Mouse (Mus musculus) C2C12 (cell line): Measurements from ENCODE around the gene Ndufs1.

ENCODE experiments used
- CTCF ChIP-seq: IDR thresholded peaks from one replicate; pipeline ENCODE4 v1.5.1; 2011; ENCODE audit not compliant: control insufficient read depth, insufficient read depth, insufficient read length
- MAX ChIP-seq: IDR thresholded peaks from one replicate; pipeline ENCODE4 v1.6.1; 2011; ENCODE audit warnings: mild to moderate bottlenecking, control low read depth
- MYOG ChIP-seq: IDR thresholded peaks from one replicate; pipeline ENCODE4 v1.6.1; 2011; ENCODE audit not compliant: control insufficient read depth, insufficient read length; ENCODE audit errors: extremely low read depth
- USF1 ChIP-seq: IDR thresholded peaks from one replicate; pipeline ENCODE4 v1.6.1; 2011; ENCODE audit warnings: low read depth, mild to moderate bottlenecking, control low read depth, moderate library complexity

- no peak for TF ChIP-seq CTCF
- no peak for TF ChIP-seq MAX
- TF ChIP-seq USF1, result no peak
- no peak for TF ChIP-seq MYOG
These were observed 63.1 kb downstream of the Ndufs1 start for GRCm38 (mm10) chr1:63113274-63114135.
